Mouse (Mus musculus) cerebellum, adult 2 months (tissue): ENCODE measurements around the gene Klrd1.

Source experiments
- CTCF ChIP-seq: fragments of 200-500 bp; IDR thresholded peaks from 2 replicates; pipeline ENCODE4 v1.5.1; 2011; ENCODE audit warnings: low read depth, mild to moderate bottlenecking, control low read depth, low read length, moderate library complexity, borderline replicate concordance; ENCODE audit not compliant: insufficient read depth
- POLR2A ChIP-seq: fragments of 200-500 bp; IDR thresholded peaks from 2 replicates; pipeline ENCODE4 v1.6.1; 2011; ENCODE audit warnings: low read length, control low read depth, borderline replicate concordance; ENCODE audit not compliant: insufficient read depth

DNA sequence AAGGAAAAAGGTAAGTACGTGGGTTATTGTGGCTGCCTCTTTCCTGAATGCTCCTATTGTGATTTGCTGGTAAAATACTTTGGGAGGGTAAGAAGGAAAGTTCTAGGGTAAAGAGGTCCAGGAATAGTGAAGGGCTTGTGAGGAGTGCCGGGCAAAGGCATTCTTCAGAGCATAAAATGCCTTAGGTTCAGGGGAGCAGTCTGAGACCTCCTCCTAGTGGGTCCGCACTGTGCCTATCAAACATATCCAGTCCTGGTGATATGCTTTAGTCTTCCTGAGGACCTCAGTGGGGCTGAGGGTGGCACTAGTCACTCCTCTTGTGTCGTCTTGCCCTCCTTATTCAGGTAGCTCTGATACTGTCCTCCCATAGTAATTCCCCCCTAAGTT is 31.9 kb upstream of the Klrd1 start:
- no peak for TF ChIP-seq POLR2A
- no peak for TF ChIP-seq CTCF
